Mouse (Mus musculus): ENCODE results near the gene Poldip3. TPM values are rescaled to one million over a fixed set of nuclear protein-coding genes. Genes with fewer than 3 reads are reported as not detected.
A peak's percentile ranks its signal among the peaks of the same experiment; 100 is the strongest.

Gene Poldip3
- total and polyA plus RNA-seq, 2 experiments from 2014 or later, result 100 to 103 TPM

- 1% methylated on average over 31 of the region's 31 CpGs for WGBS
- peak overlapping the region; percentile 51 for H3K4me2 ChIP-seq (ENCODE audit: low read depth)
- H3K4me1 ChIP-seq (ENCODE audit: insufficient read depth), result 0 out of 2 replicates have a peak, but pooled peaks cover 5% of the 10 kb centered on the region
- H3K9ac ChIP-seq, result peak overlapping the region; percentile 23
- H3K27me3 ChIP-seq (ENCODE audit: insufficient read depth, low read length), result no peaks in the 10 kb centered on the region
- ATAC-seq (peak; percentile 64), DNase-seq (peak; percentile 46)
- H3K4me3 ChIP-seq (ENCODE audit: low read depth, low read length), result peak overlapping the region; percentile 22
- no peaks in the 10 kb centered on the region for H3K36me3 ChIP-seq (ENCODE audit: insufficient read depth)
- H3K9me3 ChIP-seq (ENCODE audit: low read length), result no peaks in the 10 kb centered on the region
- TF ChIP-seq CTCF (IDR thresholded peaks at IDR 0.05; ENCODE audit: low read depth), result no peak
- no peak overlapping the region for H3K27ac ChIP-seq (ENCODE audit: low read depth, low read length)
These were observed 49.5 kb downstream of the Poldip3 start for GRCm38 (mm10) chr15:83099533-83100331.

DNA sequence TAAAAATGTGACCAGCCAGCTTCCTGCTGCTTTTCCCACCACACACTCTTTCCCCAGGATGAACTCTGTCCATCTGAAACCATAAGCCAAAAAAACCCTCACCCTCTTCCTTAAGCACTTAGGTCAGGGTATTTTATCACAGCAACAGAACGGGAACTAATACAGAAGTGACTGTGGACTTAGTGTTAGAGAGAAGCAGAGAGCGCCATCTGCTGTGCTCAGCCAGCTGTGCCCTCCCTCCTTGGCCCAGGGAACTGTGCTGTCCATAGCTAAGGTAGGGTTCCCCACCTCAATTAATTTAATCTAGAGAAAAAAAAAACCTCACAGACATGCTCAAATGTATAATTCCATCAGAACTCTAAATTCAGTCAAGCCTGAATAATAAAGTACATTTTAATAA, 53.2 kb downstream of the Poldip3 start:
- H3K27me3 ChIP-seq (ENCODE audit: insufficient read depth, low read length), result no peaks in the 10 kb centered on the region
- TF ChIP-seq CTCF (IDR thresholded peaks at IDR 0.05; ENCODE audit: low read depth), result peak; percentile 47
- H3K4me3 ChIP-seq (ENCODE audit: low read depth, low read length), result no peak overlapping the region
- H3K9me3 ChIP-seq (ENCODE audit: low read length), result no peaks in the 10 kb centered on the region
- no peak overlapping the region for H3K9ac ChIP-seq
- H3K36me3 ChIP-seq (ENCODE audit: insufficient read depth), result no peaks in the 10 kb centered on the region
- DNase-seq, result no peak
- no peak for ATAC-seq
- no peak overlapping the region for H3K4me2 ChIP-seq (ENCODE audit: low read depth)
- WGBS, result 38% methylated on average over 2 of the region's 2 CpGs
- H3K27ac ChIP-seq (ENCODE audit: low read depth, low read length), result no peak overlapping the region
- 0 out of 2 replicates have a peak, but pooled peaks cover 5% of the 10 kb centered on the region for H3K4me1 ChIP-seq (ENCODE audit: insufficient read depth)

DNA sequence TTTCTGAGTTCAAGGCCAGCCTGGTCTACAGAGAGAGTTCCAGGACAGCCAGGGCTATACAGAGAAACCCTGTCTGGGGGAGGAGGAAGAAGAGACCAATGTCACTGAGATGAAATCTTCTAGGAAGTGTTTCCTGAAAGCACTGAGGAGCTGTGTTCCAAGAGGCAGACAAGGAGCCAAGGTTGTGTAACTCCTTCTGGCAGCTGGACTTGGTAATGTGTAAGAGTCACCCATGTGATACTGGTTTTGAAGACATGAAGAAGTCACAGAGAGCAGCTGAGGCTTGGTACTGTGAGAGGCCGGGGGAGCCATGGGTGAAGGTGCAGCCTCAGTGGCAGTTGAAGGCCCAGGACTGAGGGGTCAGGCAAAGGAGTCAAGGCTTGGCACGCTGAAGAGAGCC, 55.5 kb downstream of the Poldip3 start:
- H3K9ac ChIP-seq, result no peak overlapping the region
- DNase-seq (no peak), ATAC-seq (no peak)
- TF ChIP-seq CTCF (IDR thresholded peaks at IDR 0.05; ENCODE audit: low read depth), result no peak
- H3K27ac ChIP-seq (ENCODE audit: low read depth, low read length), result no peak overlapping the region
- no peaks in the 10 kb centered on the region; the same call in 1 of the 2 replicates for H3K4me1 ChIP-seq (ENCODE audit: insufficient read depth)
- no peaks in the 10 kb centered on the region for H3K9me3 ChIP-seq (ENCODE audit: low read length)
- no peak overlapping the region for H3K4me3 ChIP-seq (ENCODE audit: low read depth, low read length)
- WGBS, result 87% methylated on average over 2 of the region's 2 CpGs
- no peak overlapping the region for H3K4me2 ChIP-seq (ENCODE audit: low read depth)
- no peaks in the 10 kb centered on the region for H3K27me3 ChIP-seq (ENCODE audit: insufficient read depth, low read length)
- no peaks in the 10 kb centered on the region for H3K36me3 ChIP-seq (ENCODE audit: insufficient read depth)

- 56% methylated on average over 3 of the region's 3 CpGs for WGBS
- DNase-seq, result no peak
- no peak for TF ChIP-seq CTCF (IDR thresholded peaks at IDR 0.05; ENCODE audit: low read depth)
These were observed 58.3 kb downstream of the Poldip3 start for GRCm38 (mm10) chr15:83090874-83091273.

DNA sequence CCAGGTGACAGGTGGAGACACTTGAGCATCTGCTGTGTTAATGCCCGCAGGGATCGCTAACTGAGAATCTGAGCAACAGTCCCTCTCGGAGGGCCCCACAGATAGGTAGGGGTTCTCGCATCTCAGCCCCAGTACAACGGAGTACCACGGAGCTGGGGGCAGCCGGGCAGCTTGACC, 59.9 kb downstream of the Poldip3 start, which contains the start of gene Serhl:
TSS of gene Serhl (plus strand) at position 78 of the 177 bp plus-strand sequence.
- no peak for TF ChIP-seq CTCF (IDR thresholded peaks at IDR 0.05; ENCODE audit: low read depth)
- DNase-seq, result no peak
- ATAC-seq, result no peak
- Histone ChIP-seq H3K9ac (no peak within 1 kb of the TSS), H3K27ac (ENCODE audit: low read depth, low read length) (no peak within 1 kb of the TSS), H3K9me3 (ENCODE audit: low read length) (no peaks in the 10 kb centered on the region), H3K4me2 (ENCODE audit: low read depth) (no peak within 1 kb of the TSS), H3K36me3 (ENCODE audit: insufficient read depth) (no peaks in the 10 kb centered on the region), H3K4me1 (ENCODE audit: insufficient read depth) (no peaks in the 10 kb centered on the region; the same call in 1 of the 2 replicates), H3K27me3 (ENCODE audit: insufficient read depth, low read length) (no peaks in the 10 kb centered on the region), H3K4me3 (ENCODE audit: low read depth, low read length) (no peak within 1 kb of the TSS)
- 20% methylated on average over 7 of the region's 7 CpGs for WGBS

More at GRCm38 (mm10) chr15:83090874-83091273, 58.3 kb downstream of the Poldip3 start:
- Histone ChIP-seq H3K4me1 (ENCODE audit: insufficient read depth) (no peaks in the 10 kb centered on the region; the same call in 1 of the 2 replicates), H3K27me3 (ENCODE audit: insufficient read depth, low read length) (no peaks in the 10 kb centered on the region), H3K4me3 (ENCODE audit: low read depth, low read length) (no peak overlapping the region), H3K27ac (ENCODE audit: low read depth, low read length) (no peak overlapping the region), H3K36me3 (ENCODE audit: insufficient read depth) (no peaks in the 10 kb centered on the region), H3K9ac (no peak overlapping the region), H3K4me2 (ENCODE audit: low read depth) (no peak overlapping the region), H3K9me3 (ENCODE audit: low read length) (no peaks in the 10 kb centered on the region)
- ATAC-seq, result no peak

DNA sequence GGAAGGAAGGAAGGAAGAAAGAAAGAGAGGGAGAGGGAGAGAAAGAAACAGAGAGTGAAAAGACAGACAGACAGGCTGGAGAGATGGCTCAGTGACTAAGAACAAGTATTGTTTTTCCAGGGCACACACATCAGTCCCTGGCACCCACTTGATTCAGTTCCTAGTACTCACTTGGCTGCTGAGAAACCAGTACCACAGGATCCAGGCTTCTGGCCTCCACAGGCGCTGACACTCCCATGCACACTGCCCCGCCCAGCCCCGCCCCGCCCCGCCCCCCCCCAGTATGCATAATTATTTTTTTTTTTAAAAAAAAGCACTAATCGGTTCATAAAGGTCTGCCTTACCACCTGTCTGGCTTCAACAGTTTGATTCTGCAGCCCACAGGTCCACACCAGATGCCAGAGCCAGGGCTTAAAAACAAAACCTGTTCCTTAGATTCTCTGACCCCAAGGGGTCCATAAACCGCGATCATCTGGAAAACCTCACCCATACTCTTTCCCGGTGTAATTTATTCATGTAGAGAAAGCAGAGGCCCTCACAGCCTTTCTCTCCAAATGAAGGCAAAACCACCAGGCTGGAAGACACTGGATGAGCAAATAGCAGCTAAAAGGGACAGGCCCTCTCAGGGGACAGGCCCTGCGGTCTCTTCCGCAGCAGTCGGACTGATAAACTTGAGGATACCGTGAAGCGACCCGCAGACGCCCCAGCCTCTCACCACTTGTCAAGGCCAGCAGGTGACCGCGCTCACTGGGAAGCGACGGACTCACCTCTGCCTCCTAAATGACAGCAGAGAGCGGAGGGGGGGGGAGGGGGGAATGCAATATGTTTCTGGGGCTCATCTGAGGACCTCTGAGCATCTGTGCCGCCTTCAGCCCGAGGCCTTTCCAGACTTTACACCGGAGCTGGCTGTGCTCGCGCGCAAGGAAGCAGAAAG, 60.4 kb downstream of the Poldip3 start:
- Histone ChIP-seq H3K36me3 (ENCODE audit: insufficient read depth) (no peaks in the 10 kb centered on the region), H3K9me3 (ENCODE audit: low read length) (no peaks in the 10 kb centered on the region), H3K4me2 (ENCODE audit: low read depth) (no peak overlapping the region), H3K27me3 (ENCODE audit: insufficient read depth, low read length) (no peaks in the 10 kb centered on the region), H3K4me3 (ENCODE audit: low read depth, low read length) (no peak overlapping the region), H3K9ac (no peak overlapping the region), H3K27ac (ENCODE audit: low read depth, low read length) (no peak overlapping the region), H3K4me1 (ENCODE audit: insufficient read depth) (no peaks in the 10 kb centered on the region; the same call in 1 of the 2 replicates)
- no peak for TF ChIP-seq CTCF (IDR thresholded peaks at IDR 0.05; ENCODE audit: low read depth)
- DNase-seq, result no peak
- 10% methylated on average over 26 of the region's 27 CpGs for WGBS
- no peak for ATAC-seq

All from forebrain, postnatal 0 days (tissue).